Mouse (Mus musculus): Measurements from ENCODE around the gene Ankrd16.

DNA sequence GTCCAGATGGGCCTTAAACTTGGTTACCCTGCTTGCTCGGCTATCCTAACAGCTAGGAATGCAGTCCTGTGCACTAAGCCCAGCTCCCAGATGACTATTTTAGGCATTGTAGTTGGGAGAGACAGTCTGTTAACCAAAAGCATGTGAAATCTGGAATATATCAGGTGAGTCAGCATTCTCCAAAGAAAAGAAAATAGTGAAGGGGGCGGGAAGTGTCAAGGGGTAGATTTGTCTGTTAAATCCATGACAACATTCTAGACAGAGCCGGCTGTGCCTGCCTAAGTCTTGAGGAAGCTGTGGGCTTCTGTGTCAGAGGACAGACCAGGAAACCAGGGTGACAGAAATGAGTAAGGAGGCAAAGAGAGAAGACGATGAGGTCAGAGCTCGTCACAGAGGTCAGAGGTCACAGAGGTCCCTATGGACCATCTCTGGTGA, 20.3 kb downstream of the Ankrd16 start:
- TF ChIP-seq CTCF (IDR thresholded peaks at IDR 0.05; ENCODE audit: control insufficient read depth, insufficient read depth, low read length), result no peak
- TF ChIP-seq POLR2A (IDR thresholded peaks at IDR 0.05; ENCODE audit: borderline replicate concordance, control insufficient read depth, low read depth, low read length), result no peak

All from bone marrow, adult 2 months (tissue).